Mouse (Mus musculus): Measurements from ENCODE around the gene 1700024P04Rik.

The 1700024P04Rik gene

GRCm38 (mm10) chr13:98966583-98966982 is 17.8 kb downstream of the 1700024P04Rik start:
- no peak for DNase-seq (ENCODE audit: low read depth, low spot score)

DNA sequence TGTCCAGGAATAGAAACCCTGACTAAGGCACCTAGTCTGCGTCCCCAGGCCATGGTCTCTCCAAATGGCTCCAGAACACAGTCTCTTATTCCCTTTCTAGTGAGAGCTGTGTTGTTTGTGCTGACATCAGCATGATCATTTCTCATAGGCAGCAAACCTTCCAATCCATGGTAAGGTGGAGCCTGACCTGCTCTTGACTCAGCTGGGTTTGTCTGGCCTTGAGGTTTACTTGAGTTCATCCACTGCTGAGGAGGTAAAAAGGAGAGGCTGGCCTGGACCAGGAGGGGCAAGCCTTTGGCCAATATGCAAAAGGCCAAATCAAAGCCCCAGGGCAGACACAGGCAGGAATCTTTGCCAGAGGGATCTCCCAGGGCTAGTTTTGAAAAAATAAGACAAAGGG is 20.8 kb downstream of the 1700024P04Rik start:
- no peak for DNase-seq (ENCODE audit: low read depth, low spot score)

DNA sequence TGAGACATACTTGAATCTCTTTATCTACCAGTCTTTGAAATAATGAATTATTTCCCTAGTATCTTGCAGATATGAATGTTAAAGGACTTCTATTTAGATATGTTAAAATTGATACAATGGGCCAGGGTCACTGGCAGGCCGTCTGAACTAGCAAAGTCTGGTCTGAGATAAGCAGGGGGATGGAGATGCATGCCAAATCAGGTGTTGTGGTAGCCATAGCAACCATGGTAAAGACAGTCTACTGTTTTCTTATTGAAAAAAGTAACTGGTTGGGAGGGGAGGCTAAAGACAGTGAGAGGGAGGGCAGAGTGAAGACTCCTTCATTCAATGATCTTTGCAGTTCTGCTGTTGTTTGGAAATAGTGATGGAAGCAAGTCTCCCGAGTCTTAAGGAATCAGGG is 26.2 kb downstream of the 1700024P04Rik start:
- DNase-seq (ENCODE audit: low read depth, low spot score): no peak

DNA sequence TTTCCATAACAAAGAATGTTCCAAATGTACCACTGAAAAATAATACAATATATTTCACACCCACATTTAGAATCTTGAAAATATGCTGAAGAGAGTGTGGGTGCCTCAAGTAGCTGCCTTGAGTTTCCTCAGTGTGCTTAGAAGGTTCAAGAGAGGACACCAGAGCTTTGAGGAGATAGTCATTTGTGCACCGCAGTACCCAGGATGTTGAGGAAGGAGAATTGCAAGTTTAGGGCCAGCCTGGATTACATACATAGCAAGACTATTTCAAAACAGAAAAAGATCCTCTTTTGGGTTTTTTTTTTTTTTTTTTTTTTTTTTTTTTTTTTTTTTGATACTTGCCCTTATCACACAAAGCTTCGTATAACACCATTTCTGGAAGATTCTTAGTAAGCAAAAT is 28.2 kb downstream of the 1700024P04Rik start:
- DNase-seq (ENCODE audit: low read depth, low spot score): no peak

DNA sequence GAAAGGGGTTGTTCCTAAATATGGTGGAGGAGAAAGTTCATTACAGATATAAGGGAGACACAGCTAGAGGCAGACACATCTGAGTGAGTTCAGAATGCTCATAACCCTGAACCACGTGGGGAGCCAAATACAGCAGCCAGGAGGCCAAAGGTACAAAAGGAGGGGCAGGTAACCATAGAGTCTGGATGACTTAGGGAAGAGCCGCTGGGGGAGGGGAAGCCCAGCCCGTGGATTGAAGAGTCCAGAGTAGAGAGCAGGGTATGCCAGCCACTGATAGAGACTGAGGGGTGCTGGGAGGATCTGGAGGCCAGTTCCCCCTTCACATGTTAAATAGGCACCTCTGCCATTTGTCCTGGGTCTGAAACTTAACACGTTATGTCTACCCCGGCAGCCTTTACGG is 28.7 kb downstream of the 1700024P04Rik start:
- no peak for DNase-seq (ENCODE audit: low read depth, low spot score)

DNA sequence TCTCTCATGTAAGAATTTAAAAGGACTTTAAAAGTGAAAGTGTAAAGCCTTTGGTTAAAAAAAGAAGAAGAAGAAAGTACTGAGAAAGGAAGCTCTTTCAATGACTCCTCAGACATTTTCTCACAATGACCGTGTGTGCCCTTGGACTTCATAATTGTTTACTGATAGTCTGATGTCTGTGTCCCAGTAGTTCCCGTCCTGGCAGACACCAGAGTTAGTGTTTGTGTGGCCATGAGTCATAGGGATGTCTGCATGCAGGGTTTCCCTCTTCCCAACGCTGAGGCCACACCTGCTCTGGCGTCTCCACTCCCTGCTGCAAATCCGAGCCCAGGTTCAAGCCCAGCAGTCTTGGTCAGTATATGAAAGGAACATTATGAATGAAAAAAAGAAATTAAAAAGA is 29.1 kb downstream of the 1700024P04Rik start:
- no peak for DNase-seq (ENCODE audit: low read depth, low spot score)

DNA sequence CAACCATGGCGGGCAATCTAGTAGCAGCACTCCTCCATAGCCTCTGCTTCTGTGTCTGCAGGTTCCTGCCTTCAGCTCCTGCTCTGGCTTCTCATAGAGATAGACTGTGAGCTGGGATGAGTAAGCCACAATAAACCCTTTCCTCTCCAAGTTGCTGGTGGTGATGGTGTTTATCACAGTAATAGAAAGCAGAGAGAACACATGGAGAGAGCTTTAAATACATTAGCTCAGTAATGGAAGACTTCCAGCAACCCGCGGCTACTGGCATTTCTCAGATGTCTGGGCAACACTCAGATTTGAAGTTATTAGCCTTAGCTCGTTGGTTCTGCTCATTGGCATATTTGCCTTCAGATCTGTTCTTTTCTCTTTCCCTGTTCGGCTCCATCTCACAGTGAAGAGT is 30.5 kb downstream of the 1700024P04Rik start:
- no peak for DNase-seq (ENCODE audit: low read depth, low spot score)

GRCm38 (mm10) chr13:98951951-98952350 is 32.4 kb downstream of the 1700024P04Rik start:
- no peak for DNase-seq (ENCODE audit: low read depth, low spot score)

DNA sequence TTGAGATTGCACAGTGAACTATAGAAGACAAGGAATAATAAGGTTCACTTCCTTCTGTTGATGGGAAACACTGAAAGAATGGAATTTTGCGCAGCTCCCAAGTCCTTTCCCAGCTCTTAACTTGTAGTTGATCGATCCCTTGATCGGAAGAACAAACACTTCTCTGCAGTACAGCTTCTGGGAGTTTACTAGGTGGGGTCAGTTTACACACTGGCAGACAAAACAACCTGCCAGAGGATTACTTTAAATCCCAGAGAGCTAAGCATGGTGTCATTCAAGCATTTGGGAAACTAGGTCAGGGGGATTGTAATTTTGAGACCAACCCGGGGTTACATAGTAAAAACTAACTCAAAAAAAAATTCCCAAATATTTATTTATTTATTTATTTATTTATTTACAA is 36.2 kb downstream of the 1700024P04Rik start:
- DNase-seq (ENCODE audit: low read depth, low spot score): no peak

GRCm38 (mm10) chr13:98946434-98946833 is 37.9 kb downstream of the 1700024P04Rik start:
- DNase-seq (ENCODE audit: low read depth, low spot score): no peak

DNA sequence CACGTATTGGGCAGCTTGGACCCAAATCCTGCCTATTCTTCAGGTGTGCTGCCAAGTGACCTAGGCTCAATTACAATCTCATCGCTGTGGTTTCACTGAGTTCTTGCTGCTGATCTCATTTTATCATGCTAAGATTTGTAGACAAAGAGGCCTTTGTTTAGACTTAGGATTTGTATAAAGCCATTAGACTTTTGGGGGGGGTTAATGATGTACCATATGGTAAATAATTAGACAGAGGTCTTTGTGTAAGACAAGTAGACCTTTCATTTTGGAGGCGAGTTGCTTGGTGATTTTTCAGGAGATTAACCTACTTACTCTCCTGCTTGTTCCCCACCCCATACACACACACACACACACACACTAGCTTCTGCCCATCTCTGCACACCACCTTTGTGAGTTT is 38.5 kb downstream of the 1700024P04Rik start:
- DNase-seq (ENCODE audit: low read depth, low spot score): no peak

GRCm38 (mm10) chr13:98945381-98945780 is 39.0 kb downstream of the 1700024P04Rik start:
- DNase-seq (ENCODE audit: low read depth, low spot score): no peak

GRCm38 (mm10) chr13:98944620-98945081 is 39.7 kb downstream of the 1700024P04Rik start:
- no peak for DNase-seq (ENCODE audit: low read depth, low spot score)

- DNase-seq (ENCODE audit: low read depth, low spot score): no peak
Observed at GRCm38 (mm10) chr13:98942360-98942759, 42.0 kb downstream of the 1700024P04Rik start.

DNA sequence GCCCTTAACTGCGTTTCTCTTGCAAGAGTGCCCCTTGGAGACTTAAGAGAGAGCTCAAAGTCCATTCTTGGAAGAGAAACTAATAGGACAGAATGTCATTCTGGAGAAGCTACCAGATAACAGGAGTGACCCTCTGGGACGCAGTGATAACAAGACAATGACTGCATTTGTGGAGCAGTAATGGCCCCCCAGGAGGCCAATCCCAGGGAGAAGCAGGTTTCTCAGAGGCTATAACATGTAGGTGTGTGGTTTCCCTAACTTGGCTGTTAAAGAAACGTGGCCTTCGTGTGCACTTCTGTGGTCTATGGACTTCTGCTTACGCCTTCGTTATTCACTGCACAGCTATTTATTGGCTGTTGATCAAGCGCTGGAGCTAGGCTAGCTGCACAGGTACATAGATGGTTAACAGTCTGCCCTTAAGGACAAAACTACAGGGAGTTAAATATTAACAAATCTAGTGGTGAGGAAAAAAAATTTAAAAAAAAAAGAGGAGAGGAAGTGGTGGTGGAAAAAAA is 42.5 kb downstream of the 1700024P04Rik start:
- DNase-seq (ENCODE audit: low read depth, low spot score): no peak

DNA sequence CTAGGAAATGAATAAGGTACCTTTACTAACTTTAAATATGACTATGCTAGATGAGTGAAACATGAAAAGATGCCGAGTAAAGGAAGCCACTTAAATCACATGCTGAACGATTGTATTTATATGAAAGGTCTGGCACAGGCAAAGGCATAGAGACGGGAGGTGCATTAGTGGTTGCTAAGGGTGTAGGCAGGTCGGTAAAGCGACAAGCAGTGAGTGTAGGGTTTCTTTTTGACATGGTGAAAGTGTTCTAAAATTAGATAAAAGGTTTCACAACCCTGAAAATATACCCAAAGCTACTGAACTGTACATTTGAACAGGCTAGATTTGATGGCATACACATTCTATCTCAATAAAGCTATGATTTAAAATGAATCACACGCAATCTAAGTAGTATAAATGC is 47.3 kb downstream of the 1700024P04Rik start:
- DNase-seq (ENCODE audit: low read depth, low spot score): no peak

All from mesoderm, embryonic 11.5 days (tissue).